Mouse (Mus musculus) heart, adult 18-20 months (tissue): ENCODE data around the gene Bhlhe41. TPM values are rescaled to one million over a fixed set of nuclear protein-coding genes. Genes with fewer than 3 reads are reported as not detected.

Source experiments
- DNase-seq, 2 experiments: peaks; one replicate each; pipeline ENCODE4 v3.0.0; 2021 to 2022; ENCODE audit warnings: mixed read lengths in 1 of 2
- long read RNA-seq, 2 experiments: library from polyadenylated mRNA; stranded (forward); transcript quantifications; one replicate each; pipeline ENCODE4 v2.0.0; 2021
- total RNA-seq, 2 experiments: library from RNA; stranded (reverse); gene quantifications; 2 replicates each; pipeline ENCODE4 v1.2.3; 2021

The Bhlhe41 gene
- 10 to 100 TPM; 11.4 to 15.8 TPM for total RNA-seq
- long read RNA-seq, experiment 1, full-length matches to known transcripts, result 1 of 3 reads
- long read RNA-seq, experiment 1, partial matches to known transcripts, result 0 of 3 reads
- long read RNA-seq, experiment 1, other reads (novel, unspliced or antisense), result 2 of 3 reads
- long read RNA-seq, experiment 2, result 0 reads

- DNase-seq, result peak; percentile 85 to 90
Observed at GRCm38 (mm10) chr6:145865289-145865885, at the start of gene Bhlhe41. Gene Bhlhe41, minus strand, starts transcription at chr6:145865558.

- DNase-seq, result no peak
Observed at GRCm38 (mm10) chr6:145912232-145912631, 46.9 kb upstream of the Bhlhe41 start.

GRCm38 (mm10) chr6:145910469-145911426, 45.4 kb upstream of the Bhlhe41 start:
- no peak for DNase-seq

GRCm38 (mm10) chr6:145909943-145910342, 44.6 kb upstream of the Bhlhe41 start:
- DNase-seq, result no peak

- no peak for DNase-seq
Observed at GRCm38 (mm10) chr6:145906096-145906890, 40.9 kb upstream of the Bhlhe41 start.

GRCm38 (mm10) chr6:145904616-145905015, 39.3 kb upstream of the Bhlhe41 start:
- DNase-seq, result no peak

GRCm38 (mm10) chr6:145904169-145904568, 38.8 kb upstream of the Bhlhe41 start:
- no peak for DNase-seq

- no peak for DNase-seq
Observed at GRCm38 (mm10) chr6:145894669-145895342, 29.4 kb upstream of the Bhlhe41 start.

GRCm38 (mm10) chr6:145893366-145894021, 28.1 kb upstream of the Bhlhe41 start:
- DNase-seq, result peak in 1 of 2 experiments; percentile 14

- no peak for DNase-seq
Observed at GRCm38 (mm10) chr6:145892381-145893265, 27.3 kb upstream of the Bhlhe41 start.

- DNase-seq, result no peak
Observed at GRCm38 (mm10) chr6:145891951-145892350, 26.6 kb upstream of the Bhlhe41 start.

GRCm38 (mm10) chr6:145887719-145888118, 22.4 kb upstream of the Bhlhe41 start:
- DNase-seq, result no peak

- peak; percentile 78 to 82 for DNase-seq
Observed at GRCm38 (mm10) chr6:145886277-145886676, 20.9 kb upstream of the Bhlhe41 start.

- no peak for DNase-seq
Observed at GRCm38 (mm10) chr6:145885069-145885468, 19.7 kb upstream of the Bhlhe41 start.

GRCm38 (mm10) chr6:145883668-145884067, 18.3 kb upstream of the Bhlhe41 start:
- no peak for DNase-seq

GRCm38 (mm10) chr6:145883010-145883409, 17.7 kb upstream of the Bhlhe41 start:
- DNase-seq, result no peak

- DNase-seq, result no peak
Observed at GRCm38 (mm10) chr6:145880609-145881008, 15.3 kb upstream of the Bhlhe41 start.

GRCm38 (mm10) chr6:145876986-145877735, 11.8 kb upstream of the Bhlhe41 start:
- DNase-seq, result no peak

- no peak for DNase-seq
Observed at GRCm38 (mm10) chr6:145873354-145873753, 8.0 kb upstream of the Bhlhe41 start.
